Mouse (Mus musculus) liver, postnatal 0 days (tissue): ENCODE results near the gene Cenpc1. TPM values are rescaled to one million over a fixed set of nuclear protein-coding genes. Genes with fewer than 3 reads are reported as not detected.
A peak's percentile ranks its signal among the peaks of the same experiment; 100 is the strongest.

Source experiments
- ATAC-seq: fragments of 200-750 bp; cut with Nextera tagmentation; 2 replicates; pipeline ENCODE4 v1.8.0; 2017; ENCODE audit warnings: mild to moderate bottlenecking, moderate library complexity
- DNase-seq: peaks from one replicate; pipeline ENCODE4 v3.0.0-alpha.2; 2016
- H3K27ac ChIP-seq: fragments of 300-500 bp; sonication (generic); 2 replicates; pipeline ENCODE4 v1.5.1; 2014; ENCODE audit warnings: antibody characterized with exemption, moderate library complexity, mild to moderate bottlenecking, low read depth
- H3K27me3 ChIP-seq: fragments of 300-500 bp; sonication (generic); 2 replicates; pipeline ENCODE4 v1.6.1; 2014; ENCODE audit warnings: low read length, control low read depth, mixed read lengths; ENCODE audit not compliant: insufficient read depth
- H3K36me3 ChIP-seq: fragments of 300-500 bp; sonication (generic); replicated peaks from 2 replicates; pipeline ENCODE4 v1.6.1; 2014; ENCODE audit warnings: mild to moderate bottlenecking, control low read depth, low read length, moderate library complexity, mixed read lengths; ENCODE audit not compliant: insufficient read depth
- H3K4me1 ChIP-seq: fragments of 300-500 bp; sonication (generic); 2 replicates; pipeline ENCODE4 v1.6.1; 2014; ENCODE audit warnings: antibody characterized with exemption, mild to moderate bottlenecking, control low read depth; ENCODE audit not compliant: insufficient read depth
- H3K4me2 ChIP-seq: fragments of 300-500 bp; sonication (generic); 2 replicates; pipeline ENCODE4 v1.6.1; 2014; ENCODE audit warnings: low read depth, mild to moderate bottlenecking, low read length, moderate library complexity, mixed read lengths
- H3K4me3 ChIP-seq: fragments of 300-500 bp; sonication (generic); 2 replicates; pipeline ENCODE4 v1.5.1; 2014; ENCODE audit warnings: low read depth, low read length
- H3K9ac ChIP-seq: fragments of 300-500 bp; sonication (generic); replicated peaks from 2 replicates; pipeline ENCODE4 v1.6.1; 2014; ENCODE audit warnings: mild to moderate bottlenecking, moderate library complexity
- H3K9me3 ChIP-seq: fragments of 300-500 bp; sonication (generic); 2 replicates; pipeline ENCODE4 v1.6.1; 2016; ENCODE audit warnings: mild to moderate bottlenecking, control low read depth, low read length, mixed read lengths
- CTCF ChIP-seq: sonication (generic); IDR thresholded peaks from 2 replicates; pipeline ENCODE4 v1.5.1; 2016; ENCODE audit warnings: antibody characterized with exemption, low read depth
- EP300 ChIP-seq: IDR thresholded peaks from 2 replicates; pipeline ENCODE4 v1.6.1; 2016; ENCODE audit warnings: antibody characterized with exemption, low read depth, mild to moderate bottlenecking
- WGBS: fragments of 180-500 bp; shearing (Covaris S2); extraction: QIAGEN DNeasy Blood & Tissue Kit; methylation state at CpG from one replicate; pipeline ENCODE4 v1.1.7; 2014; ENCODE audit not compliant: insufficient replicate concordance; 5-methylcytosine and 5-hydroxymethylcytosine counted together
- polyA plus RNA-seq: library from polyadenylated mRNA; unstranded; fragments of >200 nt; fragmentation: Nextera tagmentation; extraction: Ambion mirVana; gene quantifications from 2 replicates; pipeline ENCODE4 v1.2.1, GENCODE M21; 2015

Gene Cenpc1
- polyA plus RNA-seq, 1 experiment from 2014 or later, result 8.8 TPM

GRCm38 (mm10) chr5:86063501-86063900 is 1.9 kb downstream of the Cenpc1 start:
- TF ChIP-seq CTCF, result no peak
- TF ChIP-seq EP300, result no peak
- no peaks in the 10 kb centered on the region for H3K27me3 ChIP-seq
- H3K9ac ChIP-seq, result 0 out of 2 replicates have a peak overlapping the region, but pooled peaks have one; percentile 77
- no peaks in the 10 kb centered on the region for H3K9me3 ChIP-seq
- peaks cover 4% of the 10 kb centered on the region for H3K36me3 ChIP-seq
- peaks cover 26% of the 10 kb centered on the region for H3K4me1 ChIP-seq
- peak overlapping the region; percentile 68 for H3K4me2 ChIP-seq
- peak overlapping the region; percentile 74; the same call in 1 of the 2 replicates for H3K4me3 ChIP-seq
- DNase-seq (no peak), ATAC-seq (no peak)
- 56% methylated on average over 1 of the region's 1 CpGs for WGBS
- no peak overlapping the region for H3K27ac ChIP-seq

GRCm38 (mm10) chr5:86029820-86030219 is 35.6 kb downstream of the Cenpc1 start:
- Histone ChIP-seq H3K9me3 (no peaks in the 10 kb centered on the region), H3K36me3 (peaks cover 28% of the 10 kb centered on the region; the same call in 1 of the 2 replicates), H3K9ac (no peak overlapping the region), H3K4me3 (no peak overlapping the region), H3K27ac (no peak overlapping the region), H3K4me2 (no peak overlapping the region), H3K4me1 (no peaks in the 10 kb centered on the region), H3K27me3 (no peaks in the 10 kb centered on the region)
- DNase-seq, result no peak
- WGBS, result 84% methylated on average over 2 of the region's 2 CpGs
- ATAC-seq, result no peak
- TF ChIP-seq EP300, result no peak
- TF ChIP-seq CTCF, result no peak

GRCm38 (mm10) chr5:85996545-85997510 is 68.6 kb downstream of the Cenpc1 start:
- TF ChIP-seq EP300 (no peak), CTCF (no peak)
- Histone ChIP-seq H3K4me2 (no peak overlapping the region), H3K4me1 (no peaks in the 10 kb centered on the region), H3K4me3 (no peak overlapping the region), H3K9ac (no peak overlapping the region), H3K9me3 (no peaks in the 10 kb centered on the region), H3K27me3 (no peaks in the 10 kb centered on the region), H3K36me3 (no peaks in the 10 kb centered on the region), H3K27ac (no peak overlapping the region)
- 82% methylated on average over 6 of the region's 6 CpGs for WGBS
- ATAC-seq (no peak), DNase-seq (no peak)

- Histone ChIP-seq H3K4me2 (no peak overlapping the region), H3K4me1 (no peaks in the 10 kb centered on the region), H3K36me3 (no peaks in the 10 kb centered on the region), H3K27me3 (no peaks in the 10 kb centered on the region), H3K4me3 (no peak overlapping the region), H3K27ac (no peak overlapping the region), H3K9ac (no peak overlapping the region), H3K9me3 (no peaks in the 10 kb centered on the region)
- TF ChIP-seq CTCF, result peak; percentile 23; the same call in 1 of the 2 replicates
- no peak for TF ChIP-seq EP300
- DNase-seq (no peak), ATAC-seq (no peak)
- WGBS, result 53% methylated on average over 1 of the region's 1 CpGs
These were observed 70.8 kb downstream of the Cenpc1 start for GRCm38 (mm10) chr5:85994551-85994950.

GRCm38 (mm10) chr5:85992805-85993721 is 72.3 kb downstream of the Cenpc1 start:
- H3K4me2 ChIP-seq, result no peak overlapping the region
- H3K36me3 ChIP-seq, result no peaks in the 10 kb centered on the region
- no peaks in the 10 kb centered on the region for H3K9me3 ChIP-seq
- 81% methylated on average over 4 of the region's 4 CpGs for WGBS
- H3K9ac ChIP-seq, result no peak overlapping the region
- ATAC-seq, result no peak
- DNase-seq, result no peak
- no peak for TF ChIP-seq CTCF
- TF ChIP-seq EP300, result no peak
- no peak overlapping the region for H3K27ac ChIP-seq
- no peak overlapping the region for H3K4me3 ChIP-seq
- no peaks in the 10 kb centered on the region for H3K4me1 ChIP-seq
- H3K27me3 ChIP-seq, result no peaks in the 10 kb centered on the region

GRCm38 (mm10) chr5:85992055-85992454 is 73.3 kb downstream of the Cenpc1 start:
- DNase-seq, result no peak
- no peak overlapping the region for H3K9ac ChIP-seq
- H3K27ac ChIP-seq, result no peak overlapping the region
- TF ChIP-seq CTCF (peak; percentile 36), EP300 (no peak)
- no peaks in the 10 kb centered on the region for H3K36me3 ChIP-seq
- WGBS, result 36% methylated on average over 1 of the region's 1 CpGs
- no peak overlapping the region for H3K4me2 ChIP-seq
- no peaks in the 10 kb centered on the region for H3K9me3 ChIP-seq
- no peaks in the 10 kb centered on the region for H3K27me3 ChIP-seq
- no peaks in the 10 kb centered on the region for H3K4me1 ChIP-seq
- H3K4me3 ChIP-seq, result no peak overlapping the region
- no peak for ATAC-seq
